Mouse (Mus musculus): ENCODE measurements around the gene Grem1. TPM values are rescaled to one million over a fixed set of nuclear protein-coding genes. Genes with fewer than 3 reads are reported as not detected.

The Grem1 gene
- not detected for total RNA-seq (2021)

- DNase-seq = peak; percentile 20
Observed at GRCm38 (mm10) chr2:113758311-113759161, at the start of gene Grem1. Gene Grem1, minus strand, starts transcription at chr2:113758646.

DNA sequence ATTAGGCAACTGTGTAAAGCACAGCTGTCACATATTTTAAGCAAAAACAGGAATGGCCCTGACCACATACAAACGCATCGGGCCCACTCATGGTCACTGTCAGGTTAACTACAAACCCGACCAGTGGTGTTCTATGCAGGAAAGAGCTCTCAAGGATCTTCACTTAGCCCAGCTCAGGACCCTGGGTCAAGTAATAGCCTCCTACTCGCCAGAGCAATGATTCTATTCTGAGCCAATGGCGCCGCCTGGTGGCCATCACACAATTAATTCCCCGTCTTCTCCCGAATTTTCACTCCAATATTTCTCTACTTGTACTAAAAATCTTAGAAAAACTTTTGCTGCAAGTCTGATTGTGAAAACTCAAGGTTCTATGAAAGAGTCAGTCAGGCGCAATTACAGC lies 49.2 kb upstream of the Grem1 start:
- DNase-seq = peak; percentile 79

DNA sequence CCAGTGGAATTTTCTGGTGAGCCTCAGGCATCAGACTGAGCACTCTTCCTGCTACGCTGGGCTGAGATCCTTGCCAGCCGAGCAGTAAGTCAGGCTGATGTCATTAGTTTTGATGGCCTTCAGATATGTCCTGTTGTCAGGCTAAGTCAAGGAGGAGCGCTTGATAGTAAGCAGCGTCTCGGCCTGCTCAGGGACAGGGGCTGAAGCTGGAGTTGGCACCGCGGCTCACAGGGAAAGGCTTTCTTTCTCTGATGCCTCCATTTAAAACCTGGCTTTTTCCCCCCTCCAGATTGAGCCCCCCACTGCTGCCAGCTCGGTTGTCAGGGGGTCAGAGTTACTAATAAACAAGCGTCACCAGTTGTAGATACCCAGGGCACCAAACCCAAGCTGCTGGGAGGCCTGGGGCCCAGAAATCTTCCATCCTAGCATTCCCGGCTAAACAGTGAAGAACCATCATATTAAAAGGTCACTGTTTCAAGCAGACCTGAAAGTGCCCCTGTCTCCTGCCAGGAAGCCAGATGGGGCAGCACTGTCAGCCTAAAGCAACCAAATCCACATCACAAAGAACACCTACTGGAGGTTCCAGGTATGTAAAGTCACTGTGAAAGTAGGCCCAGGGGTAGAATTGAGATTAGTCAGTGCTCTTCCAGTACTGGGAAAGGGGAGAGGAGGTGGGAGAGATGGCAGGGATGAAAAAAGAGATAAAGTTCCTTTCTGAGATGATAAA lies 48.6 kb upstream of the Grem1 start:
- DNase-seq = no peak

DNA sequence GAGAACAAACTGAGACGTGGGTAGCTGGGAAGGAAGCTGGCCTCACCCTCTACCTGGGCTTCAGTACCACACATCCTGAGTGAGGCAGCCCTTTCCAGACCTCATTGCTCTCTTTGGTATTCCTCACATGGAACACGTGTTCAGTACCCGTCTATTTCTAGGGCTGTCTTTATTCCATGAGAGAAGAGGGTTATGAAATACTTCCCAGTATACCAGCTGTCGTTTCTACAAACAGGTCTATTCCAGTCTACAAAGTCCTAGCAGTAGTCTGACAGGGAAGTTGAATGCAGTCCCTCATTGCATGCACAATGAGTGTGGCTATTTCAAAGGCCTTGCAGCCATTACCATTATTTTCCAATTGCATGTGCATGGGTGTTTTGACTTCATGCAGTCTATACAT lies 47.3 kb upstream of the Grem1 start:
- no peak for DNase-seq

DNA sequence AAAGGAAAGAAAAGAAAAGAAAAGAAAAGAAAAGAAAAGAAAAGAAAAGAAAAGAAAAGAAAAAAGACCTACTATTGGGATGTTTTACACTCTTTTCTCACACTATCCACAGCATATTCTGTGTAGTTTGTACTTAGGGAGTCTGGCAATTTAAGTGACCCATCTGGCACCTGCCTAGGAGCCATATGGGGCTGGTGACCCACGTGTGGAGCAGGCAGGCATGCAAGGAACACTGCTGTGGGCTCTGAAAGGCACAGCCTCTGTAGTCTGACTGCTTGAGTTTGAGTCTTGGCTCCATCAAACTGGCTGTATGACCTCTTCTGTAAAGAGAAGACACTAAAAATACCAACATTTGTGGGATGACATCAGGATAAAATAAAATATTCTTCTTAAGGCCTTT lies 45.3 kb upstream of the Grem1 start:
- DNase-seq = no peak

- DNase-seq = no peak
Observed at GRCm38 (mm10) chr2:113800846-113801245, 42.4 kb upstream of the Grem1 start.

- no peak for DNase-seq
Observed at GRCm38 (mm10) chr2:113798605-113799004, 40.2 kb upstream of the Grem1 start.

GRCm38 (mm10) chr2:113795186-113795585 lies 36.7 kb upstream of the Grem1 start:
- no peak for DNase-seq

DNA sequence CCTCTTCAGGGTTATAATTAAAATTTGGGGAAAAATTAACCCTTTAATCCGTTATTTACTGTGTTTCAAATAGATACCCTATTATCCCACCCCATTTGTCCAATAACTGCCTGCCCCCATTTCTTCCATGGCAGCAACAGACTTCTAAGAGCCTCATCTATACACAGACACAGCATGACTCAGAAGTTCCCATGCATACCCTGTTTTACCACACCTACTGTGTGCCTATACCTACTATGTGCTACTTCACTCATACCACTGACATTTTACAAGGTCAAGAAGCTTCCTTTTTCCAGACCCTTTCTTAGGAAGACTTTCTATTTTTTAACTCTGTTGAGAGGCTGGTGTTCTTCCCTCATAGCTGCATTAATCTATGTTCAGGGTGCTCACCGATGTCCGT lies 35.1 kb upstream of the Grem1 start:
- DNase-seq = no peak

DNA sequence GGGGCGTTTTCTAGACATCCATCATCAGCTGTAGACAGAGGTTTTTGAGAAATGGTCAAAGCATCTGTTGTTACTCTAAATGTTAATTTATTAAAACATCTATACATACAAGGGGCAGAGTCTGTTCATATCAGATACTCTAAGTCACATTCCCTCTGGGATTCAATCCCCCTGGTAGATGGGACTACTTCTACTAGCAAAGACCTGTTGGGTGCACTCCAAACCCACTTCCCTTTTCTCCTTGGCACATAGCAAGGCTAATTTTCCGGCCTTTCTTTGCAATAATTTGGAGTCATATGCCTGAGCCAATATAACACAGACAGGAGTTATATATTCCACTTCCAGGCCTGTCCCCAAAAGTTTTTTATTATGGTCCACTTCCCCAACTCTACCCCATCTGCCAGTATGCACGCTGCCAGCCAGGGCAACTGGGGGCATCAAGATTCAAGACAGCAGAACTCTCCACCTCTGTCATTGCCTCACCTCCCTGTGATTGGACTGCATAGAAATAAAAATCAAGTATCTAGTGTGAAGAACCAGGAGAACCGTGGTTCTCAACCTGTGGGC lies 30.5 kb upstream of the Grem1 start:
- no peak for DNase-seq

DNA sequence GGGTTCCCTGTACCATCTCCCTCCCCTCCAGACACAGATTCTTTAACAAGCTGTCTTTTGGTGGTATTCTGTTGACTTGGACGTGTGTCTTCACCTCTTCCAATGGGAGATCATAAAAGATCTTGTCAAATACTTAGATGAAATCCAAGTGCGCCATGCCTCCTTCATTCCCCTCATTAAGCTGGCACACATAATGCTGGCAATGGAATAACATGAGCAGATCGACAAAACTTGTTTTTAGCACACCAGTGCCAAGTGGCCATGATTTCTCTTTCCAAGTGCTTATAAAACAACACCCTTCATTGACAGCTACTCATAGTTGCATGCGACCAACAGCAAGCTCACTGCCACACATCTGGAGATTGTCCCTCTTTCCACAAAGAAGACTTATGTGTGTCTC lies 29.4 kb upstream of the Grem1 start:
- no peak for DNase-seq

- no peak for DNase-seq
Observed at GRCm38 (mm10) chr2:113784851-113785250, 26.4 kb upstream of the Grem1 start.

DNA sequence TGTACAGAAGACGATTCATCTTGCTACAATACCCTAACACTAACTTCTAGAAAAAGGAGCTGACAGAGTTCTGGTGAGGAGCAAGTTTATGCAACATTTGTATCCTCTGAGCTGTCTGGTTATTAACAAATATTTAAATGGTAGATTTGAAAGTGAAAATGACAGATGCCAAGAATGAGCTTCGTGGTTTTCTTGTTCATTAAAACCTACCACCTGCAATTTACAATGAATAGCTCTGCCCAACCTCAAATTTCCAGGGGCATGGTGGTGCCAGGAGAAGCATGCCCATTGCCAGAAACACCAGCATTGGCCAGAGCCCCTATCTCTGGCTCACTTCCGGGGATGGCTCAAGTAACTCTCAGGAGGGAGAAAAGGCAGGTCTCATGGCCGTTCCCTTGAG lies 23.1 kb upstream of the Grem1 start:
- DNase-seq = no peak

DNA sequence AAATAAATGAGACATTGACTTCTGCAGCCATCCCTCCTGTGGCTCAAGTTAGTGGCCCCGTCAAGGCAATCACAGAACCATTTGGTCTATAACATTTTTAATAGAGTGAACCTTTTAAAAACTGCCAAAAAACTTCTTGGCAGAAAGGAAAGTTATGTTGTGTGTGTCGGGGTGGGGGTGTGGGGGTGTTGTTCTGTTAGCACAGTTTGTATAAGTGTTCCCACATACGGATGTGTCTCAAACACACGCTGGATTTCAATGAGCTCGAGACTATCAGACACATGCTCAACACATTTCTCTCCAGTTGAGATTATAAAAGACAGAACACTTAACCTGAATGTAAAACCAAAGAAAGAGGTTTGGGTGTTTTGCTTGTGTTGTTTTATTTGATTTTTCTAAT lies 22.7 kb upstream of the Grem1 start:
- no peak for DNase-seq

GRCm38 (mm10) chr2:113779336-113779735 lies 20.9 kb upstream of the Grem1 start:
- no peak for DNase-seq

- no peak for DNase-seq
Observed at GRCm38 (mm10) chr2:113778036-113778435, 19.6 kb upstream of the Grem1 start.

DNA sequence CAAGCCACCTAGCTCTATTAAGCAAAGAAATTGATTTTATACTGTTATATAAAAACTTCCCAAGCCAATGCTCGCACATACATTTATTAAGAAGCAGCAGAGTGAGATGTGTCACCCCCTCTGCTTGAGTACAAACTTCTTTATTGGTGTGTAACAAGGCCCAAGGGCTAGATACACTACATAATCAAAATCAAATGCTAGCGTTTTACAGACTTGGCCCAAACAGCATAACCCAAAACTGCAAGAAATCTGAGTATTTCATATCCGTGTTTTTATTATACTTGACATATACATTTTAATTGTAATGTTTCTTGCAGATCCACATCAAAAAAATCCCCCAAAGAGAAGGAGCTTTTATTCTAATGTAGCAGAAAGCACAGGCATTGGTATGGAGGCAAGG lies 17.9 kb upstream of the Grem1 start:
- no peak for DNase-seq

GRCm38 (mm10) chr2:113774150-113774805 lies 15.8 kb upstream of the Grem1 start:
- DNase-seq = no peak

DNA sequence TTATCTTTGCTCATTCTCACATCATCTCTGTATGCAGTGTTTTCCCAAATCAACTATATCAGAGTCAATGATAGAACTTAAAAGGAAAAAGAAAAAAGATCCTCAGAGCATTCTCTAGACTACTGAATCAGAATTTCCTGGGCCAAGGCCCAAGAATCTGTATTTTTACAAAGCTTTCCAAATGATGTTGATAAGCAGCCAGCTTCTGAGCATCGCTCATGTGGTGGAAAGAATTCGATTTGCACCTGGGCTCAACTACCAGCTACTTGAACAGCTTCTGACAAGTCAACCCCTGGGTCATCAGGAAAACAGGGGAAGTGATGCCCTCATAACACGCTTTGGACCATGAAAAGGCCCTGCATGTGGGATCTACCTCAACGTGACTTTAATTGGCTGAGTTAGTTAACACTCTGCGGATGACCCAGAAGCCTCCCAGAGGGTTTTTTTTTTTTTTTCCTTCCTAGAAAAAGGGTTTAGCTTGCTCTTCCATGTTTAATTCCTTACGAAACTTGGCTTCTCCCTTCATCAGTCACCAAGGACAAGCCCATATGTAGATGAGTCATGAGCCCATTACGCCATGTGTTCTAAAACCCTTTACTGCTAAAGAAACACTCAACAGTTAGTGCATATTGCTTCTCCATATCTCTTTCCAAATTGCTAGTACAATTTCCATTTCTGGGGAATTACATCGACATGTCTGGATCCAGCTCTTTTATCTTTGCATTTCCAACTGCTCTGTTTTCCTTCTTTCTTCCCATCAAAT lies 10.3 kb upstream of the Grem1 start:
- DNase-seq = no peak

DNA sequence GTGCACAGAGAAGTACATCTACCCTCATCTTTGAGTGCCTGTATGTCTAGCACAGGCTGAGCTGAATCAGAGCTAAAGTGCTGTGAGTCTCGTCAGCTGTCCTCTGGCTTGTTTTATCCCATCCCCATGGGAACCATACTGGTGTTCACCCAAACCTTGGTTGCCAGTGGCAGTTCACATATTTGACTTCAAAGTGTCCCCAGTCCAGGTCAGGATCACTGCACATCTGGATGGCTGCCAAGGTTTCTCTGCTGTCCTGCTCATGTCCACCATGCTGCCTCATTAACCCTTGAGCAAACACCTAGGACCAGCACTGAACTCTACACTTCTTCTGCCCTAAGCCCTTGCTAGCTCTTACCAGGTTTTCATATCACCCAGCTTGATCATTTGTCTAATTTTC lies 7.4 kb upstream of the Grem1 start:
- peak; percentile 15 for DNase-seq

- DNase-seq = no peak
Observed at GRCm38 (mm10) chr2:113764968-113765367, 6.5 kb upstream of the Grem1 start.
